Mouse (Mus musculus) myocyte (in vitro differentiated cells): ENCODE data around the gene Kirrel3. TPM values are rescaled to one million over a fixed set of nuclear protein-coding genes. Genes with fewer than 3 reads are reported as not detected.

ENCODE experiments used
- H3K27me3 ChIP-seq: one replicate; pipeline ENCODE4 v1.6.1; 2011; ENCODE audit not compliant: control insufficient read depth, insufficient read depth, insufficient read length
- H3K36me3 ChIP-seq: one replicate; pipeline ENCODE4 v1.6.1; 2011; ENCODE audit not compliant: control insufficient read depth, insufficient read depth
- H3K4me2 ChIP-seq: one replicate; pipeline ENCODE4 v1.6.1; 2011; ENCODE audit warnings: low read depth, control low read depth
- H3K4me3 ChIP-seq: one replicate; pipeline ENCODE4 v1.5.1; 2011; ENCODE audit warnings: mild to moderate bottlenecking, control low read depth, moderate library complexity
- H3K79me2 ChIP-seq: one replicate; pipeline ENCODE4 v1.6.1; 2011; ENCODE audit not compliant: control insufficient read depth, insufficient read depth
- H3ac ChIP-seq: one replicate; pipeline ENCODE4 v1.6.1; 2011; ENCODE audit not compliant: control insufficient read depth, insufficient read length
- CEBPB ChIP-seq: IDR thresholded peaks from 2 replicates; pipeline ENCODE4 v1.6.1; 2011; ENCODE audit warnings: mild to moderate bottlenecking, moderate library complexity; ENCODE audit not compliant: poor library complexity, insufficient read depth, severe bottlenecking
- E2F4 ChIP-seq: IDR thresholded peaks from one replicate; pipeline ENCODE4 v1.6.1; 2011; ENCODE audit warnings: mild to moderate bottlenecking, control low read depth, moderate library complexity; ENCODE audit not compliant: insufficient read depth
- MAX ChIP-seq: IDR thresholded peaks from one replicate; pipeline ENCODE4 v1.6.1; 2011; ENCODE audit warnings: low read depth, mild to moderate bottlenecking, control low read depth
- MYOD1 ChIP-seq, 3 experiments: IDR thresholded peaks; one replicate each; pipeline ENCODE4 v1.6.1; 2011; ENCODE audit warnings: control low read depth in 2 of 3, low read depth in 2 of 3, mild to moderate bottlenecking in 2 of 3, moderate library complexity in 1 of 3; ENCODE audit not compliant: insufficient read length in 2 of 3, control insufficient read depth in 1 of 3
- MYOG ChIP-seq, 3 experiments: IDR thresholded peaks; one replicate each; pipeline ENCODE4 v1.6.1; 2011; ENCODE audit warnings: control low read depth in 2 of 3, low read depth in 2 of 3, mild to moderate bottlenecking in 2 of 3; ENCODE audit not compliant: insufficient read length in 2 of 3, control insufficient read depth in 1 of 3, insufficient read depth in 1 of 3
- POLR2A ChIP-seq: IDR thresholded peaks from one replicate; pipeline ENCODE4 v1.6.1; 2011; ENCODE audit warnings: low read depth, mild to moderate bottlenecking, control low read depth, moderate library complexity; ENCODE audit not compliant: insufficient read length
- POLR2AphosphoS2 ChIP-seq: IDR thresholded peaks from one replicate; pipeline ENCODE4 v1.6.1; 2011; ENCODE audit warnings: low read depth, control low read depth; ENCODE audit not compliant: insufficient read length
- REST ChIP-seq: IDR thresholded peaks from one replicate; pipeline ENCODE4 v1.6.1; 2011; ENCODE audit warnings: mild to moderate bottlenecking, control low read depth, moderate library complexity; ENCODE audit not compliant: insufficient read depth, insufficient read length
- SRF ChIP-seq: IDR thresholded peaks from one replicate; pipeline ENCODE4 v1.6.1; 2011; ENCODE audit warnings: low read depth; ENCODE audit not compliant: control insufficient read depth, insufficient read length
- TCF12 ChIP-seq: IDR thresholded peaks from one replicate; pipeline ENCODE4 v1.6.1; 2011; ENCODE audit warnings: mild to moderate bottlenecking, control low read depth; ENCODE audit not compliant: poor library complexity, insufficient read depth, severe bottlenecking
- TCF3 ChIP-seq: IDR thresholded peaks from one replicate; pipeline ENCODE4 v1.6.1; 2011; ENCODE audit warnings: low read depth, control low read depth; ENCODE audit not compliant: insufficient read length
- USF1 ChIP-seq: IDR thresholded peaks from one replicate; pipeline ENCODE4 v1.6.1; 2011; ENCODE audit warnings: low read depth, mild to moderate bottlenecking, control low read depth, moderate library complexity
- polyA plus RNA-seq: library from polyadenylated mRNA; unstranded; fragments of >200 nt; fragmentation: generic; extraction: Trizol; gene quantifications from one replicate; pipeline ENCODE4 v1.2.1, GENCODE M21; 2012; ENCODE audit warnings: missing spikeins

Gene Kirrel3
- polyA plus RNA-seq, 1 experiment, result 2.8 TPM

DNA sequence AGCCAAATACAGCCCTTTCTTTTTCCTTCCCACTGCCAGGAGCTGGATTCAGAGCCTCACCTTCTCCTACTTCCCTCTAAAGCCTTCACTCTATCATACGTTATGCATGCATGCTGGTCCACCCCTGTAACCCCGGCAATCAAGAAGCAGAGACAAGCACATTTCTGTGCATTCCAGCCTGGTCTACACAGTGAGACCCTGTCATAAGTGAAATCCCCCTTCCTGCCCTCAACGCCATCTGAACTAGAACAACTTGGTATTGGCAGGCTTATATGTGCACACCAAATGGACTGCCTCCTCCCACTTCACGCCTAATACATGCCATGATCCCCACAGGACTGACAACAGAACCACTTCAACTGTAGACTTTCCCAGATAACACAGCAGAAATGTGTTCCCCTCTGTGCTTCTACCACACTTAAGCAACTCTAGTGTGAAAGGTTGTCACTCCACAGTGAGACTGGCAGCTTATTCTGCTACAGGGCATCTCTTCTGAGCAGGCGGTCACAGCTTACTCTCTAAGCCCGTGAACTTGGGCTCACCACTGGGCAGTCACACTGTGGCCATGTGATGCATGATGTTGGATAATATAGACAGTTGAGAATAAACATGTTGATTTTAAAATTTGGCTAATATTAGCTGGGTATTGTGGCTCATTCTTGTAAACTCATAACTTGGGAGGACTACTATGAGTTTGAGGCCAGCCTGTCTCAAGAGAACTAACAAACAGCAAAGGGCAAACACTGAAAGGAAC, 565.2 kb downstream of the Kirrel3 start:
- Histone ChIP-seq H3K4me3 (no peak overlapping the region), H3K27me3 (no peaks in the 10 kb centered on the region), H3K79me2 (no peaks in the 10 kb centered on the region), H3K36me3 (peaks cover 19% of the 10 kb centered on the region), H3K4me2 (no peak overlapping the region), H3ac (no peak overlapping the region)
- no peak for TF ChIP-seq TCF3
- TF ChIP-seq MYOG (IDR thresholded peaks at IDR 0.05; ENCODE audit: control insufficient read depth in 1 of 3, insufficient read depth in 1 of 3, insufficient read length in 2 of 3, low read depth in 2 of 3), result no peak
- no peak for TF ChIP-seq USF1
- TF ChIP-seq POLR2A, result no peak
- TF ChIP-seq REST, result no peak
- TF ChIP-seq SRF, result no peak
- TF ChIP-seq TCF12, result no peak
- no peak for TF ChIP-seq MYOD1 (IDR thresholded peaks at IDR 0.05; ENCODE audit: control insufficient read depth in 1 of 3, insufficient read length in 2 of 3, low read depth in 2 of 3)
- TF ChIP-seq POLR2AphosphoS2, result no peak
- no peak for TF ChIP-seq E2F4
- no peak for TF ChIP-seq CEBPB
- TF ChIP-seq MAX, result no peak

- H3K79me2 ChIP-seq, result peaks cover 5% of the 10 kb centered on the region
- H3K4me3 ChIP-seq, result no peak overlapping the region
- H3K36me3 ChIP-seq, result peaks cover 19% of the 10 kb centered on the region
- TF ChIP-seq CEBPB, result no peak
- no peak for TF ChIP-seq MAX
- TF ChIP-seq E2F4, result no peak
- no peak for TF ChIP-seq SRF
- no peak for TF ChIP-seq USF1
- H3ac ChIP-seq, result no peak overlapping the region
- H3K27me3 ChIP-seq, result no peaks in the 10 kb centered on the region
- H3K4me2 ChIP-seq, result no peak overlapping the region
Measured at GRCm38 (mm10) chr9:35051666-35052065, 566.0 kb downstream of the Kirrel3 start.

GRCm38 (mm10) chr9:35052671-35053070, 567.0 kb downstream of the Kirrel3 start:
- no peaks in the 10 kb centered on the region for H3K27me3 ChIP-seq
- peaks cover 19% of the 10 kb centered on the region for H3K36me3 ChIP-seq
- no peak overlapping the region for H3K4me2 ChIP-seq
- peaks cover 7% of the 10 kb centered on the region for H3K79me2 ChIP-seq
- no peak overlapping the region for H3K4me3 ChIP-seq
- TF ChIP-seq POLR2AphosphoS2, result no peak
- TF ChIP-seq MYOG (IDR thresholded peaks at IDR 0.05; ENCODE audit: control insufficient read depth in 1 of 3, insufficient read depth in 1 of 3, insufficient read length in 2 of 3, low read depth in 2 of 3), result no peak
- no peak for TF ChIP-seq MYOD1 (IDR thresholded peaks at IDR 0.05; ENCODE audit: control insufficient read depth in 1 of 3, insufficient read length in 2 of 3, low read depth in 2 of 3)
- TF ChIP-seq TCF3, result no peak
- H3ac ChIP-seq, result no peak overlapping the region

- Histone ChIP-seq H3K4me3 (no peak overlapping the region), H3K36me3 (peaks cover 19% of the 10 kb centered on the region), H3K27me3 (no peaks in the 10 kb centered on the region), H3K79me2 (peaks cover 9% of the 10 kb centered on the region), H3ac (no peak overlapping the region), H3K4me2 (no peak overlapping the region)
- no peak for TF ChIP-seq MYOD1 (IDR thresholded peaks at IDR 0.05; ENCODE audit: control insufficient read depth in 1 of 3, insufficient read length in 2 of 3, low read depth in 2 of 3)
- no peak for TF ChIP-seq MYOG (IDR thresholded peaks at IDR 0.05; ENCODE audit: control insufficient read depth in 1 of 3, insufficient read depth in 1 of 3, insufficient read length in 2 of 3, low read depth in 2 of 3)
- TF ChIP-seq TCF3, result no peak
- no peak for TF ChIP-seq CEBPB
- no peak for TF ChIP-seq REST
- no peak for TF ChIP-seq POLR2AphosphoS2
- no peak for TF ChIP-seq TCF12
- TF ChIP-seq MAX, result no peak
- TF ChIP-seq USF1, result no peak
- TF ChIP-seq SRF, result no peak
- no peak for TF ChIP-seq E2F4
- TF ChIP-seq POLR2A, result no peak
Measured at GRCm38 (mm10) chr9:35053081-35053480, 567.4 kb downstream of the Kirrel3 start.

DNA sequence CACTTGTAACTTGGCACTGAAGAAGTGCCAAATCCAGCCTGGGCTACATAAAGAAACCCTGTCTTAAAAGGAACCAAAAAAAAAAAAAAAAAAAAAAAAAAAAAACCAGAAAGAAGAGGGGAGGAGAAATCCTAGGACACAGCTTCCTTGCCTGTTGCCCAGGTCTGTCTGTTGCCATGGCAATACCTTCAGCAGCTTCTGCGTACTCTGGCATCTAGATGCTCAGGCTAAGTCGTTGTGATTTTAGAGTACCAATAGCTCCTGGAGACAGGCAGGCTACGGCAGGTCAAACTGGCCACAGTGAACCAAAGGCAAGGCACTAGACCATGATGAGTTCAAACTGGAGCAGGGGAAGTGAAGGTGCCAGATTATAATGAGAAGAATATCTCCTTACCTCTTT, 568.0 kb downstream of the Kirrel3 start:
- Histone ChIP-seq H3K4me2 (no peak overlapping the region), H3K36me3 (peaks cover 19% of the 10 kb centered on the region), H3K79me2 (peaks cover 15% of the 10 kb centered on the region), H3K4me3 (no peak overlapping the region), H3K27me3 (no peaks in the 10 kb centered on the region), H3ac (no peak overlapping the region)
- TF ChIP-seq MYOG (IDR thresholded peaks at IDR 0.05; ENCODE audit: control insufficient read depth in 1 of 3, insufficient read depth in 1 of 3, insufficient read length in 2 of 3, low read depth in 2 of 3), result no peak
- no peak for TF ChIP-seq REST
